Mouse (Mus musculus) hindbrain, postnatal 0 days (tissue): ENCODE data around the gene Kcne2. TPM values are rescaled to one million over a fixed set of nuclear protein-coding genes. Genes with fewer than 3 reads are reported as not detected.

Source experiments
- ATAC-seq: fragments of 200-750 bp; cut with Nextera tagmentation; 2 replicates; pipeline ENCODE4 v1.8.0; 2017; ENCODE audit warnings: mild to moderate bottlenecking, moderate TSS enrichment, moderate library complexity
- DNase-seq: peaks from one replicate; pipeline ENCODE4 v3.0.0-alpha.2; 2015; ENCODE audit warnings: low spot score
- H3K27ac ChIP-seq: fragments of 300-500 bp; sonication (generic); 2 replicates; pipeline ENCODE4 v1.5.1; 2014; ENCODE audit warnings: mild to moderate bottlenecking
- H3K27me3 ChIP-seq: fragments of 300-500 bp; sonication (generic); 2 replicates; pipeline ENCODE4 v1.6.1; 2014; ENCODE audit warnings: low read length, mixed read lengths; ENCODE audit not compliant: insufficient read depth
- H3K36me3 ChIP-seq: fragments of 300-500 bp; sonication (generic); 2 replicates; pipeline ENCODE4 v1.6.1; 2014; ENCODE audit warnings: low read length, mixed read lengths; ENCODE audit not compliant: insufficient read depth
- H3K4me1 ChIP-seq: fragments of 300-500 bp; sonication (generic); 2 replicates; pipeline ENCODE4 v1.6.1; 2014; ENCODE audit warnings: antibody characterized with exemption, low read length, mixed read lengths; ENCODE audit not compliant: insufficient read depth
- H3K4me2 ChIP-seq: fragments of 300-500 bp; sonication (generic); 2 replicates; pipeline ENCODE4 v1.6.1; 2014; ENCODE audit warnings: low read depth, mild to moderate bottlenecking, low read length, moderate library complexity, mixed read lengths
- H3K4me3 ChIP-seq: fragments of 300-500 bp; sonication (generic); 2 replicates; pipeline ENCODE4 v1.5.1; 2014; ENCODE audit warnings: low read length
- H3K9ac ChIP-seq: fragments of 300-500 bp; sonication (generic); replicated peaks from 2 replicates; pipeline ENCODE4 v1.6.1; 2014; ENCODE audit warnings: mild to moderate bottlenecking, low read length, moderate library complexity, mixed read lengths
- H3K9me3 ChIP-seq: fragments of 300-500 bp; sonication (generic); 2 replicates; pipeline ENCODE4 v1.6.1; 2016; ENCODE audit warnings: low read length, mixed read lengths
- CTCF ChIP-seq: IDR thresholded peaks from 2 replicates; pipeline ENCODE4 v1.5.1; 2016; ENCODE audit warnings: antibody characterized with exemption, control low read depth, low read depth
- WGBS: fragments of 180-500 bp; shearing (Covaris S2); extraction: QIAGEN DNeasy Blood & Tissue Kit; methylation state at CpG from one replicate; pipeline ENCODE4 v1.1.7; 2014; 5-methylcytosine and 5-hydroxymethylcytosine counted together
- polyA plus RNA-seq: library from polyadenylated mRNA; unstranded; fragments of >200 nt; fragmentation: Nextera tagmentation; extraction: Ambion mirVana; gene quantifications from 2 replicates; pipeline ENCODE4 v1.2.1, GENCODE M21; 2015
- total RNA-seq: library from RNA; depleted of rRNA; stranded (reverse); fragments of >200 nt; gene quantifications from 2 replicates; pipeline ENCODE4 v1.2.3, GENCODE M21; 2014

Gene Kcne2
- total and polyA plus RNA-seq, 2 experiments from 2014 or later, result 8.2 to 19.1 TPM

DNA sequence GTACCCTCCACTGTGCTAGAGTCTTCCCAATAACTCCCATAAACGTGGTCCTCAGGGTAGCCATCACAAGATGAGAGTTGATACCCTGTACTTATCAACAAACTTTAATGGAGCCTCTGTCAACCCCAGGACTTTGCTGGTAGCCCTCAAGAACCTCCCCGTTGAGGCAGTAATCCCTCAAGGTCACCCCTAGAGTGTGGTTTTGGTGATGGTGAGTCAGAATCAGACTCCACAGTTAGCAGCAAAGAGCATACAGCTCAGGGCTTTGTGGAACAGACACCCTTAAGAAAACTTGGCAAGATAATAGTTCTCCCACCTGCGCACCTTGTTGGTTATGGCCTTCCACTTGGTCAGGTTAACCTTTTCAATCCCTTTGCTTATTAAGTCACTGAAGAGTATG lies 28.2 kb downstream of the Kcne2 start:
- TF ChIP-seq CTCF, result no peak
- H3K4me1 ChIP-seq, result no peaks in the 10 kb centered on the region

DNA sequence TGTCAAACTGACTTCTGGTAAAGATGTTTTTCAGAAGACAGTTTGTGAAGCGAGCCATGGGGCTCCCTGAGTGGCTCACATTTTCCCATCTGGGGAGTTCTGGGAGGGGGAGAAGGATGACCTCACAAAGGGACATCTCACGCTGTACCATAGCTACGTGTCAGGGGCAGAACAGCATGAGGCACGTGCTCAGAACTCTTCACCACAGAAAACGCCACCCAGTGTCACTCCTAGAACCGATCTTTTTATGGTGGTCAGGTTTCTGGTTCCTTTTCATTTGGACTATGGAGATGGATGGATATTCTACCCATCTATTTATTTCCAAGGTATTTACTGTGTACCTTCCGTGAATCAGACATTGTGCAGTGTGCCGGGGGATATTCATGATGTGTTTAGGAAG lies 29.2 kb downstream of the Kcne2 start, which contains the start of gene Fam243:
Gene Fam243, minus strand, starts transcription at position 101 of the 400 bp plus-strand sequence.
- Histone ChIP-seq H3K27me3 (no peaks in the 10 kb centered on the region), H3K36me3 (no peaks in the 10 kb centered on the region), H3K4me3 (no peak within 1 kb of the TSS), H3K4me1 (no peaks in the 10 kb centered on the region), H3K27ac (no peak within 1 kb of the TSS), H3K9me3 (no peaks in the 10 kb centered on the region), H3K9ac (no peak within 1 kb of the TSS), H3K4me2 (no peak within 1 kb of the TSS)
- ATAC-seq, result no peak
- 88% methylated on average over 8 of the region's 8 CpGs for WGBS
- no peak for DNase-seq
- TF ChIP-seq CTCF, result no peak

More for the DNA sequence above, 28.2 kb downstream of the Kcne2 start:
- H3K9me3 ChIP-seq, result no peaks in the 10 kb centered on the region
- H3K4me3 ChIP-seq, result no peak overlapping the region
- DNase-seq (no peak), ATAC-seq (no peak)
- no peaks in the 10 kb centered on the region for H3K27me3 ChIP-seq
- no peaks in the 10 kb centered on the region for H3K36me3 ChIP-seq
- WGBS, result 85% methylated on average over 3 of the region's 3 CpGs
- no peak overlapping the region for H3K9ac ChIP-seq
- H3K4me2 ChIP-seq, result no peak overlapping the region
- H3K27ac ChIP-seq, result no peak overlapping the region

DNA sequence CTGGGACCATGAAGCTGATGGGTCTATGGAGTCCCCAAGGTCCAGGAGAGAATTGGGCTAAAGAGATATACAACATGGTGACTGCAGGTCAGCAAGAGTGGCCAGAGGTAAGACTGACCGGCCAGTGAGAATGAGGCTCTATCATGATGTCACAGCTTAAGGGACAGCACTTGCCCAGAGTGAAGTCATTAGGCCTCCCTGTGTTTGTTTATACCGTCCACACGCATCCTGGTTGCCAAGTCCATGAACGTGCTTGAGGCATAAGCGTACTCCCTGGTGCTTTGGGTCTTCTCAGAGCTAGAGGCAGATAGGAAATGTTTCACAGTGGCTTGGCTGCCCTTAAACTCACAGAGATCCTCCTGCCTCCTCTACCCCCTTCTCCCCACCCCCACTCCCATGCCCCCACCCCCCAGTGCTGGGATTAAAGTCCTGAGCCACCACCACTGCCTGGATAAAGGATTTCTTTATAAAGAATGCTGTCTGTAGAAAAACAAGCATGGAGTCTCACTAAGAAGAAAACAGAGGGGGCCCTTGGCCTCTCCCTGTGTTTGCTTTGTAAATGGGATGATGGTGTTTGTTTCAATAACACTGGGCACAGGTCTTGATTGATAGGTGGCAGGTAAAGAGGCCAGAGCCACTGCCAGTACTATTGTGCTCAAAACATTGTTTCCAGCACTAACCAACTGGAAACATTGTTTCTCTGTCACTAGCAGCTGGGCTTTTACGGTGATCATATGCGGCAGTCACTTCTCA lies 32.3 kb downstream of the Kcne2 start:
- Histone ChIP-seq H3K4me3 (no peak overlapping the region), H3K4me1 (no peaks in the 10 kb centered on the region), H3K9me3 (no peaks in the 10 kb centered on the region), H3K27ac (no peak overlapping the region), H3K36me3 (no peaks in the 10 kb centered on the region), H3K27me3 (no peaks in the 10 kb centered on the region), H3K9ac (no peak overlapping the region), H3K4me2 (no peak overlapping the region)
- DNase-seq, result no peak
- TF ChIP-seq CTCF, result no peak
- peak; percentile 35; the same call in 1 of the 2 replicates for ATAC-seq
- WGBS, result 20% methylated on average over 7 of the region's 7 CpGs

DNA sequence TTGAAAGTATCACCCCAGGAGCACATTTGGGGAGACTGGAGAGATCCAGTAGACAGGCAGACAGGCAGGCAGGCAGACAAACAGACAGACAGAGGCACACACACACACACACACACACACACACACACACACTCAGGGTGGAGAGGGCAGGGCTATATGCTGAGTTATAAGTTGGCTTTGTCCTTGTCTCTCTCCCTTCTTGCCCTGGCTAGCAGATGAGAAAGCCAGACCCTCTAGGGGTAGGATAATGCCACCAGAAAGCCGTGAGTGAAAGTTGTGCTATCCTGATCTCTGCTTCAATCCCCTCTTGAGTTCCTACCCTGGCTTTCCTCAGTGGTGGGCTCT lies 32.8 kb downstream of the Kcne2 start:
- Histone ChIP-seq H3K9ac (no peak overlapping the region), H3K27ac (no peak overlapping the region), H3K9me3 (no peaks in the 10 kb centered on the region), H3K4me3 (no peak overlapping the region), H3K36me3 (no peaks in the 10 kb centered on the region), H3K4me1 (no peaks in the 10 kb centered on the region), H3K4me2 (no peak overlapping the region), H3K27me3 (no peaks in the 10 kb centered on the region)
- WGBS, result 23% methylated on average over 1 of the region's 1 CpGs
- DNase-seq (no peak), ATAC-seq (no peak)
- TF ChIP-seq CTCF, result no peak

DNA sequence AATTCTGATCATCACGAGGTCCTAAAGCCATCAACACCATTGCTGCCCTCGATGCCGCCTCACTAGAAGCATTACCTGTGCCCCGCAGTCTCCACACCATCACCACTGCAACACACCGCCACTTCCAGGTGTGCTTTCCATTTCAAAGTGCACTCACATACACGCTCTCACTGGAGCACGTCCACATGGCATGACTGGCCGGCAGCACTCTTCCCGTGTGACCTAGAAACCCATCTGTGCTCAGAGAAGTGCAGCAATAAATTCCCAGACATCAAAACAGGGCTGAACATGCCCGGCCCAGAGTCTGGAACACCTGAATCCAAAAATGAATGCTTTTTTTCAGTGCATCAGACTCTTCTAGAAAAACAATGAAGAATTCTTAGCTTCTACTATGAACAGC lies 35.7 kb downstream of the Kcne2 start:
- Histone ChIP-seq H3K27ac (no peak overlapping the region), H3K9ac (no peak overlapping the region), H3K9me3 (no peaks in the 10 kb centered on the region), H3K36me3 (no peaks in the 10 kb centered on the region), H3K4me1 (no peaks in the 10 kb centered on the region), H3K4me2 (no peak overlapping the region), H3K4me3 (no peak overlapping the region), H3K27me3 (no peaks in the 10 kb centered on the region)
- no peak for TF ChIP-seq CTCF
- 88% methylated on average over 10 of the region's 10 CpGs for WGBS
- ATAC-seq, result no peak
- DNase-seq, result no peak

DNA sequence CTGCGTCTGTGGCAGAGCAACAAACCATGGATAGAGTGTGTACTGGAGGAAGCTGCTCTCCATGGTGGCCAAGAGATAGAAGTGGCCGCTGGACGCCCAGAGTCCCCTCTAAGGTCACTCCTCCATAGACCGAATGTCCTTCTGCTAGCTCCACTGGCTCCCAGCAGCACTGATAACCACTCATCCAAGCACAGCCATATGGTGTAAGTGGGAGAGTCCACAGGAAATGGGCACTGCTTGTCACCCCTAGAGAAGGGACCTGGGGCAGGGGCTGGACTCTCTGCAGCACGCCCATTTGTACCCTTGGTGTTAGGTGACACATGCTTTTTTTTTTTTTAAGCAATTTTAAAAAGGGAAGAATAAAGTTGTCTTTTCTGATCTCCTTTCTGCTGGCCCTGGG lies 38.8 kb downstream of the Kcne2 start:
- H3K27me3 ChIP-seq, result no peaks in the 10 kb centered on the region
- 77% methylated on average over 5 of the region's 5 CpGs for WGBS
- H3K4me3 ChIP-seq, result no peak overlapping the region
- ATAC-seq (no peak), DNase-seq (no peak)
- no peak for TF ChIP-seq CTCF
- no peak overlapping the region for H3K4me2 ChIP-seq
- no peak overlapping the region for H3K27ac ChIP-seq
- no peaks in the 10 kb centered on the region for H3K36me3 ChIP-seq
- no peak overlapping the region for H3K9ac ChIP-seq
- no peaks in the 10 kb centered on the region for H3K9me3 ChIP-seq
- no peaks in the 10 kb centered on the region for H3K4me1 ChIP-seq

DNA sequence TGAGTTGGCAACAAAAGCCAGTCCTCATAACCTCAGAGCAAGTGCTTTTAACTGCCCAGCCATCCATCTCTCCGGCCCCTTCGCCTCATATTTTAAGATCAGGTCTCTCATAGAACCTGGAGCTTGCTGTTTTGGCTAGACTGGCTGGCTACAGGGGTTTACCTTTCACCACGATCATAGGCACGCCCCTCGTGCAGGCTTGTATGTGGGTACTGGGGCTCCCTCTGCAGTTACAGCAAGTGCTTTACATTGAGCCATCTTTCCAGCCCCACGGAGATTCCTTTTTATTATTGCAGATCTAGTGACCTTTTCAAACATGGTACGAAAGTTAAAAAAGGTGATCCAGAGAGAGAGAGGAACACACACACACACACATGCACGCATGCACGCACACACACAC lies 42.4 kb downstream of the Kcne2 start:
- no peaks in the 10 kb centered on the region for H3K27me3 ChIP-seq
- no peak overlapping the region for H3K27ac ChIP-seq
- WGBS, result 59% methylated on average over 9 of the region's 9 CpGs
- no peaks in the 10 kb centered on the region for H3K9me3 ChIP-seq
- ATAC-seq (no peak), DNase-seq (peak; percentile 34)
- H3K4me3 ChIP-seq, result no peak overlapping the region
- no peak overlapping the region for H3K4me2 ChIP-seq
- TF ChIP-seq CTCF, result peak; percentile 43
- no peaks in the 10 kb centered on the region for H3K36me3 ChIP-seq
- H3K4me1 ChIP-seq, result no peaks in the 10 kb centered on the region
- no peak overlapping the region for H3K9ac ChIP-seq
